Mouse (Mus musculus) intestine, postnatal 0 days (tissue): ENCODE measurements around the gene Por. TPM values are rescaled to one million over a fixed set of nuclear protein-coding genes. Genes with fewer than 3 reads are reported as not detected.

ENCODE experiments used
- ATAC-seq: fragments of 200-750 bp; cut with Nextera tagmentation; 2 replicates; pipeline ENCODE4 v1.8.0; 2017; ENCODE audit warnings: mild to moderate bottlenecking, moderate TSS enrichment, moderate library complexity
- H3K27ac ChIP-seq: fragments of 300-500 bp; sonication (generic); 2 replicates; pipeline ENCODE4 v1.5.1; 2014; ENCODE audit warnings: mild to moderate bottlenecking, low read depth, low read length, moderate library complexity
- H3K27me3 ChIP-seq: fragments of 300-500 bp; sonication (generic); replicated peaks from 2 replicates; pipeline ENCODE4 v1.6.1; 2014; ENCODE audit warnings: low read length, mixed read lengths; ENCODE audit not compliant: control insufficient read depth, insufficient read depth
- H3K36me3 ChIP-seq: fragments of 300-500 bp; sonication (generic); 2 replicates; pipeline ENCODE4 v1.6.1; 2014; ENCODE audit warnings: mild to moderate bottlenecking, moderate library complexity; ENCODE audit not compliant: control insufficient read depth, insufficient read depth
- H3K4me1 ChIP-seq: fragments of 300-500 bp; sonication (generic); replicated peaks from 2 replicates; pipeline ENCODE4 v1.6.1; 2014; ENCODE audit warnings: antibody characterized with exemption, low read length, mixed read lengths; ENCODE audit not compliant: control insufficient read depth, insufficient read depth
- H3K4me2 ChIP-seq: fragments of 300-500 bp; sonication (generic); replicated peaks from 2 replicates; pipeline ENCODE4 v1.6.1; 2014; ENCODE audit warnings: low read depth, mild to moderate bottlenecking, moderate library complexity
- H3K4me3 ChIP-seq: fragments of 300-500 bp; sonication (generic); 2 replicates; pipeline ENCODE4 v1.5.1; 2014; ENCODE audit warnings: low read depth, low read length
- H3K9ac ChIP-seq: fragments of 300-500 bp; sonication (generic); 2 replicates; pipeline ENCODE4 v1.6.1; 2014; ENCODE audit warnings: mild to moderate bottlenecking, low read depth, low read length
- H3K9me3 ChIP-seq: fragments of 300-500 bp; sonication (generic); 2 replicates; pipeline ENCODE4 v1.6.1; 2016; ENCODE audit warnings: mixed run types; ENCODE audit not compliant: control insufficient read depth
- CTCF ChIP-seq: sonication (generic); IDR thresholded peaks from 2 replicates; pipeline ENCODE4 v1.5.1; 2016; ENCODE audit warnings: low read depth, mild to moderate bottlenecking, control low read depth, antibody characterized with exemption, moderate library complexity
- WGBS: fragments of 180-500 bp; shearing (Covaris S2); extraction: QIAGEN DNeasy Blood & Tissue Kit; methylation state at CpG from one replicate; pipeline ENCODE4 v1.1.7; 2014; 5-methylcytosine and 5-hydroxymethylcytosine counted together
- polyA plus RNA-seq: library from polyadenylated mRNA; unstranded; fragments of >200 nt; fragmentation: Nextera tagmentation; extraction: Ambion mirVana; gene quantifications from 2 replicates; pipeline ENCODE4 v1.2.1, GENCODE M21; 2015

Por gene
- polyA plus RNA-seq, 1 experiment from 2014 or later = 91.7 TPM

DNA sequence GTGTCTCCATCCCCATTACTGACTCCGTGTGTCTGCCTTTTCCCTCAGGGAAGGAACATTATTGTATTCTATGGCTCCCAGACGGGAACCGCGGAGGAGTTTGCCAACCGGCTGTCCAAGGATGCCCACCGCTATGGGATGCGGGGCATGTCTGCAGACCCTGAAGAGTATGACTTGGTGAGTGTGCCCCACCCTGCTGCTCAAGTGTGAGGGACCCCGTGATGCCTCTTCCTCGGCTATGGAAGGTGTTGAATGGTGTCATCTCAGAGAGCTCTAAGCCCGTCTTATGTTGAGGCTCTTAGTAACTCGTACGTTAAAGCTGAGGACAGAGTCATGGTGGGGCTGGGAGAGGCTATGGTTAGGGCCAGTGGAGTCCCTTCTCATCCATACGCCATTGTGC is 59.5 kb downstream of the Por start:
- H3K4me3 ChIP-seq = no peak overlapping the region
- H3K27ac ChIP-seq = no peak overlapping the region
- peaks cover 67% of the 10 kb centered on the region for H3K36me3 ChIP-seq
- no peak overlapping the region for H3K9ac ChIP-seq
- H3K9me3 ChIP-seq = no peaks in the 10 kb centered on the region
- peaks cover 8% of the 10 kb centered on the region for H3K4me1 ChIP-seq
- H3K4me2 ChIP-seq = no peak overlapping the region
- H3K27me3 ChIP-seq = no peaks in the 10 kb centered on the region
- WGBS = 95% methylated on average over 13 of the region's 13 CpGs
- no peak for ATAC-seq
- TF ChIP-seq CTCF = no peak

DNA sequence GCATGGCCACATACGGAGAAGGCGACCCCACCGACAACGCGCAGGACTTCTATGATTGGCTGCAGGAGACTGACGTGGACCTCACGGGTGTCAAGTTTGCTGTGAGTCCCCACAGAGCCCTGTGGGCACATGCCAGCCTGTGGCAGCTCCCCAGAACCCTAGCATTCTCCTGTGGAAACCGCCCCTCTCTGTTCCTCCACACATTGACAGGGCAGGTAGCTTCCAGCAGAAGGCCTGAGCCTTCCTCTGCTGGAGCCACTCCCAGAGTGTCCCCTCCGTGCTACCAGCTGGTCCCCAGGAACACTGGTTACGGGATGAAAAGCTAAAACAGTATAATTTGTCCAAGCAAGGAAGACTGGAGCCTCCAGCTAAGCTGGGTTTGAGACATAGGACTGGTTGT is 60.4 kb downstream of the Por start:
- WGBS = 94% methylated on average over 10 of the region's 10 CpGs
- Histone ChIP-seq H3K36me3 (peaks cover 76% of the 10 kb centered on the region), H3K4me2 (no peak overlapping the region), H3K27ac (no peak overlapping the region), H3K9me3 (no peaks in the 10 kb centered on the region), H3K4me3 (no peak overlapping the region), H3K27me3 (no peaks in the 10 kb centered on the region), H3K4me1 (peaks cover 4% of the 10 kb centered on the region), H3K9ac (no peak overlapping the region)
- ATAC-seq = no peak
- TF ChIP-seq CTCF = no peak

DNA sequence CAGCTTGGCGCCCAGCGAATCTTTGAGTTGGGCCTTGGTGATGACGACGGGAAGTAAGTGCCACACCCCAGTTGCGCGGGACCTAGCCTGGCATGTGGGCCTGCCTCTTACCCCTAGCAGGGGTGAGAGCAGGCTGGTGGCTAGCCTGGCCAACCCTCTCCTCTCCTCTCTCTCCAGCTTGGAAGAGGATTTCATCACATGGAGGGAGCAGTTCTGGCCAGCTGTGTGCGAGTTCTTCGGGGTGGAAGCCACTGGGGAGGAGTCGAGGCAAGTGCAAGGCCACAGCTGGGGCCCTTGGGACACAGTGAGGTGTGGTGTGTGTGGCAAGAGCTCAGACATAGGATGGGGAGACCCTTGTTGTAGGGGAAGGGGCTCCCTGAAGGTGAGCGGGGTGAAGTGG is 61.1 kb downstream of the Por start:
- H3K4me2 ChIP-seq = no peak overlapping the region
- H3K36me3 ChIP-seq = peaks cover 82% of the 10 kb centered on the region
- no peak for ATAC-seq
- H3K4me1 ChIP-seq = peaks cover 3% of the 10 kb centered on the region
- no peak for TF ChIP-seq CTCF
- H3K4me3 ChIP-seq = no peak overlapping the region
- no peak overlapping the region; the same call in 1 of the 2 replicates for H3K27ac ChIP-seq
- H3K27me3 ChIP-seq = no peaks in the 10 kb centered on the region
- WGBS = 91% methylated on average over 10 of the region's 10 CpGs
- no peaks in the 10 kb centered on the region for H3K9me3 ChIP-seq
- no peak overlapping the region for H3K9ac ChIP-seq

DNA sequence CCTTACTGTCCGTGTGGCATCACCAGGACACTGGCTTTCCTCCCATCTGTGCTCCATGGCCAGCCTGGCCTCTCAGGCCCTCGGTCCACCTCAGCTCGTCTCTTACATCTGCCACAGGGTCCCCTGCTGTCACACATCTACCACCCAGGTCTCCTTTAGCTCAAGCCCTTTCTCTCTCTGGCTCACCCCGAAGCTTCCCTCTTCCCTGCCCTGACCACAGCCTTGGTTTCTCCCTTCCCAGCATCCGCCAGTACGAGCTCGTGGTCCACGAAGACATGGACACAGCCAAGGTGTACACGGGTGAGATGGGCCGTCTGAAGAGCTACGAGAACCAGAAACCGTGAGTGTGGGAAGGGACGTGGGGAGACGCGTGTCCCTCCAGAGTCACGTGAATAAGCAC is 61.5 kb downstream of the Por start:
- 94% methylated on average over 16 of the region's 16 CpGs for WGBS
- H3K27ac ChIP-seq = no peak overlapping the region
- H3K9me3 ChIP-seq = no peaks in the 10 kb centered on the region
- H3K4me3 ChIP-seq = no peak overlapping the region
- ATAC-seq = no peak
- H3K4me2 ChIP-seq = no peak overlapping the region
- no peak for TF ChIP-seq CTCF
- peaks cover 3% of the 10 kb centered on the region; the same call in 1 of the 2 replicates for H3K4me1 ChIP-seq
- H3K36me3 ChIP-seq = peaks cover 87% of the 10 kb centered on the region
- no peaks in the 10 kb centered on the region for H3K27me3 ChIP-seq
- H3K9ac ChIP-seq = no peak overlapping the region

DNA sequence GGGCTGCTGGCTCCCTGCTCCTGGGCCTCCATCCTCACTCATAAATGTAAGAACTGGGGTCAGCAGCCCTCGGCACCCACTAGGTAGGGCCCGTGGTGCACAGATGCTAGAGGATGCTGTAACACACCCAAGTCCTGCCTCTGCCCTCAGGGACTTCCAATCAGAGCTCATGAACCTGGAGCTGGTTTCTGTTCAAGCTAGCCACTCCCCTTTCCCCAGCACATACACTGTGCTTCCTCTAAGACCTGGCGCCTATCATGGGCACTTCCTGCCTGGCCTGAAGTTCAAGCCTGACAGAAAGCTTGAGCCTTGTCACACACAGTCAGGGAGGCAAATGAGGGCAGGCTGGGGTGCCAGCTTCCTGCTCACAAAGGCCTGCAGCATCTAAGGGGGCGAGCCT is 63.2 kb downstream of the Por start:
- ATAC-seq = no peak
- H3K27ac ChIP-seq = no peak overlapping the region; the same call in 1 of the 2 replicates

DNA sequence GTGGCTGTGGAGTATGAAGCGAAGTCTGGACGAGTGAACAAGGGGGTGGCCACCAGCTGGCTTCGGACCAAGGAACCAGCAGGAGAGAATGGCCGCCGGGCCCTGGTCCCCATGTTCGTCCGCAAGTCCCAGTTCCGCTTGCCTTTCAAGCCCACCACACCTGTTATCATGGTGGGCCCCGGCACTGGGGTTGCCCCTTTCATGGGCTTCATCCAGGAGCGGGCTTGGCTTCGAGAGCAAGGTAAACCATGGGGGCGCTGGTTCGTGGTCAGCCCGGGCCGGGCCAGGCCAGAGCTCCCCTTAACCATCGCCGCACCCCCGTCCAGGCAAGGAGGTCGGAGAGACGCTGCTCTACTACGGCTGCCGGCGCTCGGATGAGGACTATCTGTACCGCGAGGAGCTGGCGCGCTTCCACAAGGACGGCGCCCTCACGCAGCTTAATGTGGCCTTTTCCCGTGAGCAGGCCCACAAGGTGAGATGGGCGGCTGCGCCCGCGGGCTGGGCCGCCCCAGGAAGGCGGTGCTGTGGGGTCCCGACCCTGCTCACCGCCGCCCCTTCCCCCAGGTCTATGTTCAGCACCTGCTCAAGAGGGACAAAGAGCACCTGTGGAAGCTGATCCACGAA is 64.3 kb downstream of the Por start:
- 95% methylated on average over 42 of the region's 42 CpGs for WGBS
- Histone ChIP-seq H3K9ac (no peak overlapping the region), H3K4me2 (no peak overlapping the region), H3K27ac (no peak overlapping the region), H3K4me1 (no peaks in the 10 kb centered on the region), H3K4me3 (no peak overlapping the region), H3K9me3 (no peaks in the 10 kb centered on the region), H3K36me3 (peaks cover 77% of the 10 kb centered on the region), H3K27me3 (no peaks in the 10 kb centered on the region)
- TF ChIP-seq CTCF = no peak
- ATAC-seq = peak; percentile 5; the same call in 1 of the 2 replicates

More for the DNA sequence above, 63.2 kb downstream of the Por start:
- no peak overlapping the region for H3K4me3 ChIP-seq
- H3K27me3 ChIP-seq = no peaks in the 10 kb centered on the region
- 93% methylated on average over 4 of the region's 4 CpGs for WGBS
- H3K4me1 ChIP-seq = no peaks in the 10 kb centered on the region
- no peak overlapping the region for H3K9ac ChIP-seq
- no peaks in the 10 kb centered on the region for H3K9me3 ChIP-seq
- H3K36me3 ChIP-seq = peaks cover 87% of the 10 kb centered on the region
- no peak for TF ChIP-seq CTCF
- H3K4me2 ChIP-seq = no peak overlapping the region
